Mouse (Mus musculus): ENCODE measurements around the gene Lcn6.
A peak's percentile ranks its signal among the peaks of the same experiment; 100 is the strongest.
"Not testable (repeated sequence)": the region's sequence is repeated elsewhere in the genome, so short reads cannot be mapped to it uniquely, and the experiment has no call there.

The Lcn6 gene

DNA sequence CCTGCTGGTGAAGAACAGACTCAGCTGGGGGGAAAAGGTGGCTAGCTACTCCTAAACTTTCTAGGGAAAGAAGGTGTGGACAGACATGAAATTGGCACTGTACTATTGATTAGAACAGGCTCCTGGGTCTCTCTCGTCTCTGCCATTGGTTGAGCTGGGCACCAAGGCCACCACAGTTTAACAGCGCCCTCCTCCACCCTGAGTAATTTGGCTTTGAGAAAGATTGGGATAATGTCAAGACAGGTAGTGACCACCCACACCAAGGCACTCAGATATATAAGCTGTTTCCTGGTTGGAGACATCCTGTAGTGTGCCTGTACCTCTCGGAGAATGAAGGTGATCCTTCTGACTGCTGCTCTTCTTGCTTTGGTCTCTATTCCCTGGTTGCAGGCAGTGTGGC is at the start of gene Lcn6:
TSS of gene Lcn6 (plus strand) at position 301 of the 400 bp plus-strand sequence.
- no peak for DNase-seq

DNA sequence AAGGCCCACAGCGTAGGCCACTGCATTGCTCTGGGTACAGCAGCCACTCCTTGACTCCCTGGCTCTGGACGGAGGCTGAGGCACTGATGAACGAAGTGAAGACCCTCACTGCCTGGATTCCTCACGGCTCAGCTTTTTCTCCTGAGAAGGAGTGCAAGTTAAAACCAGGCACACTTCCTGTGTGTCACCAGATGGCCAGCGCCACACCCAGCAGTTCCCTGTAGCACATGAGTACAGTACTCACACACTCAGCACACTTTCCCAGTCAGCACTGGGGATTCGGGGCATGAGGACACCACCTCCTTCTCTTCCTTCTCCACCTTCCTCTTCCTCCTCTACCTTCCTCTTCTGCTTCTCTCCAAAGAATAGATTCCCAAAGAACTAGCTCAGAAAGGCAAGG is 48.8 kb upstream of the Lcn6 start, which contains the start of gene Fcna:
TSS of gene Fcna (minus strand) at position 220 of the 400 bp plus-strand sequence.
- no peak for DNase-seq

DNA sequence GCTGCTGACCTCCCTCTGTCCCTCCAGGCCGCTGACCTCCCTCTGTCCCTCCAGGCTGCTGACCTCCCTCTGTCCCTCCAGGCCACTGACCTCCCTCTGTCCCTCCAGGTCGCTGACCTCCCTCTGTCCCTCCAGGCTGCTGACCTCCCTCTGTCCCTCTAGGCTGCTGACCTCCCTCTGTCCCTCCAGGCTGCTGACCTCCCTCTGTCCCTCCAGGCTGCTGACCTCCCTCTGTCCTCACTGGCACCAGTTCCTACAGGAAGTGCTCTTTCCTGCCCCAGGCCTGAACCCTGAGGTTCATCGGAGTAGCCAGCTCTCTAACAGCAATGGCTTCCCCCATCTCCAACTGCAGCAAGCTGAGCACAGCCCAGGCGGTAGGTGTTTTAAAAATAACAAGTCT is 47.8 kb upstream of the Lcn6 start:
- DNase-seq: peak; percentile 16 to 26

DNA sequence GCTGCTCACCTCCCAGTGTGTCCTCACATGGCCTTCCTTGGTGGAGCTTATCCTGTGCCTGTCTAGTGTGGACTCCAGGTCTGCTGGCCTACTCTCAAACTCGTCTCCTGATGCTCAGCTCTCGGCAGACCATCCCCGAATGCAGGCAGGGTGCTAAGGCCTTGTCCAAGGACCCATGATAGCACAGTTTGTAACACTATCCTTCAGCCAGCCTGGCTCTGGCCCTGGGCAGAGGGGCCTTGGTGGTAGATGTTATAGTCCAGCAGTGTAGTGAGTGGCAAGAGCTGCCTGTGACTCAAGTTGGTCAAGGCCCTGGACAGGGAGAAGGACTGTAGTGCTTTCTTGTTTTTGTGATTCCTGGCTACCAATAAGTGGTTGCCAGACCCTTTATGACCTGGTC is 43.0 kb upstream of the Lcn6 start:
- no peak for DNase-seq

DNA sequence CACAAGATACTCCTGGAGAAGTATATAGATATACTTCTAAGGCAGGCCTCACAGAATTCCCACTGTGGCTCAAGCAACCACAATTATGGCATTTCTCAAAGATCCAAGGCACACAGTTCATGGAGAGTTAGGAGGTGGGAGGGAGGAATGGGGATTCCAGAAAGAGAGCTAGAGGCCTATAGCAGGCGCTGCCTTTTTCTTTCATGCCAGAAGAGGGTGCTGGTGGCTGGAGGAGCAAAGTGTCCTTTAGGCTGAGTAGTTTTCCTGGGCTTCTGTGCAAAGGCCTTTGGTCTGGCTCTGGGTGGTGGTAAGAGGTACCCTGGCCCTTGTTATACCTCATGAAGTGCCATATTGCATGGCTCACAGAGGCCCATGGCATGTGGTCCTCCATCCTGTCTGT is 42.5 kb upstream of the Lcn6 start:
- DNase-seq: no peak

DNA sequence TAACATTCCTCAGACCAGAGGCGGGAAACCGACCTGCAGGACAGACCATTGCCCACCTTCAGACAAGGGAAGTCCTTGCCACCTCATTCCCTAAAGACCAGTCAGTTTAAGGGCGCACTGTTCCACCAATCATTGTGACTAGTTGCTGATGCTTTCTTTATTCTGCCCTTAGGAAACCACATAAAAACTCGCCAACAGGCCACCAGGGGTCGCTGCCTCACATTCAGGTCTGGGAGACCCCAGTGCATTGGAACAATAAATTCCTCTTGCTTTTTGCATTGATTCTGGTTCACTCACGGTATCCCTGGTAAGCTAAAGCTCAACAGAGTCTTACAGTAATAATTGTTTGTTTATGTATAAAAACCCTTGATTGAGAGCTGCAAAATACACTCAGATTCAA is 36.7 kb upstream of the Lcn6 start:
- peak; percentile 75 to 76 for DNase-seq

DNA sequence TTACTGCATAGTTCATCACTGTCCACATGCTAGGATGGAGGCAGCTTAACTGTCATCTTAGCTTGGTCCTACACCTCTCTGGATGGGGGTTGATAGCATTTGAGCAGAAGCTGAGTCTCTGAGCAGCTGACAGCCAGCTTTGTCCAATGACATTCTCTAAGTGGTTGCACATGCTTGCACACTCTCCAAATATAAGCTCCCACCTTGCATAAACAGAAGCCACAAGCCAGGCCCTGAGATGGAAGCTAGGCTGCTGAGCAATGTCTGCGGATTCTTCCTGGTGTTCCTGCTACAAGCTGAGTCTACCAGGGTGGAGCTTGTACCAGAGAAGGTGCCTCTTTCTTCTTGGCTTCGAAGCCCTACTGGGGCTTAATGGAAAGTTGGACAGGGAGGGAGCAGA is 23.7 kb upstream of the Lcn6 start, which contains the start of gene Lcn8:
TSS of gene Lcn8 (plus strand) at position 219 of the 400 bp plus-strand sequence.
- no peak for DNase-seq

DNA sequence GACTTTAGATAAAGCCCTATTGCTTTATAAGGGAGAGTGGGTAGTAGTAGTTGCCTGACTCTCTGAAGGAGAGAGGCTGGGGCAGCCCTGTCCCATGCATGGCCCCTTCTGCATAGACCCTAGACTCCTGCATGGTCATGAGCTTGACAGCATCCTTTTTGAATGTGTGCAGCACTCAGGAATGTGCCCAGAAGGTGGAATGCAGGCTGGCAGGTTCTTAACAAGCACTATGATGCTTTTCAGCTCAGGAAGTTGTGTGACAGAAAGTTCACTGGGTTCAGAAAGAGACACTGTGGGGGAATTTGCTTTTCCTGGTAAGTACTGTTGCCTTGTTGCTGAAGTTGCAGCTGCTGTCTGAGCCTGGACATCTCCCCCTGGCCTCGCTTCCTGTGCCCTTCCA is 22.1 kb upstream of the Lcn6 start:
- DNase-seq: no peak

DNA sequence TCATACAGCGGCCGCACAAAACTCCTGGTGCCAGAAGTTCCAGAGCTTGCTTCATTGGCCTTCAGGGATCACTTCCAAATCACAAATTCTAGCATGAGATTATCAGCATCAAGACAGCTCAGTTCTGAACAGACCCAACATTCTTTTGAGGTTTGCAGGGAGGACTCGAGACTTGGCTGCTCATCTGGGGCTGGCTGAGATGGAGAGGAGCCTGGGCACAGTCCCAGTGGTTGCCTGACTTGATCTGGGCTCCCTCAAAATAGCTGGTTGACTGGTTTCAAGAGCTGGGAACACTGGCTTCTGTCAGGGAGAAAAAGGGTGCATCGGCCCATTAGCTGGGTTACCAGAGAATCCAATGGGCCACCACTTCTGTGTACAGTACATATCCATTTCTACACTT is 19.9 kb upstream of the Lcn6 start:
- DNase-seq: no peak

DNA sequence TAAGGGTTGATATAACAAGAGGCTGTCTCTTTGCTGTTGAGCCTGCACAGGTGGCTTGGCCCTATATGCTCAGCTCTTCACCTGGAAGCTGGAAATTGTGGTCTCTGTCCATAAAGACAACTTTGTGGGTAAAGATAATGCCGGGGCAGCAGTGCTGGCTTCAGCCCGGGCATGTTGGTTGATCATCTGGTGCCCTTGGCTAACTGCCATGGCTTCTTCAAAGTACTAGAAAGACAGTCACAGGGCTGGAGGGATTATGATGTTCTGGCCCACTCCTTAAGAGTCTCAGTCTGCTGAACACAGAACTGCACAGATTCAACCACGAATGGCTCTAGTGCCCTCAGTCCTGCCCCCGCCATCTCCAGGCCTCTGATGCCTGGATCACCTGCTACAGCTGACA is 19.3 kb upstream of the Lcn6 start:
- no peak for DNase-seq

DNA sequence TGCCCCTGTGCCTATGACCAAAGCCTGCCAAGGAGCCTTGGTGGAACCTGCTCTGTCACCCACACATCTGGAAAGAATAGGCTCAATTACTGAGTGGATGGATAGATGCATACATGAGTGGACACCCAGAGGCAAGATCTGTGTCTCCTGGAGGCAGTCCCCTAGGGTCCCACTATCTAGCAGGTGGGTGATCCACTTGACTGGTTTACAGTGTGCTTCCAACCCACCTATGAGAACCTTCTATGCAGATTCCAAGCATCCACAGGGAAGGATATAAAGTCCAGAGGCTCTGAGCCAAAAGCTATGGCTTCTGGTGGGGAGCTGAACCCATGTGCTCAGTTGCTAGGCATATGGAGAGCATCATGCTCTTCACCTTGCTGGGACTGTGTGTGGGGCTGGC is 18.9 kb upstream of the Lcn6 start, which contains the start of gene Lcn5:
TSS of gene Lcn5 (plus strand) at position 301 of the 400 bp plus-strand sequence.
- DNase-seq: no peak

DNA sequence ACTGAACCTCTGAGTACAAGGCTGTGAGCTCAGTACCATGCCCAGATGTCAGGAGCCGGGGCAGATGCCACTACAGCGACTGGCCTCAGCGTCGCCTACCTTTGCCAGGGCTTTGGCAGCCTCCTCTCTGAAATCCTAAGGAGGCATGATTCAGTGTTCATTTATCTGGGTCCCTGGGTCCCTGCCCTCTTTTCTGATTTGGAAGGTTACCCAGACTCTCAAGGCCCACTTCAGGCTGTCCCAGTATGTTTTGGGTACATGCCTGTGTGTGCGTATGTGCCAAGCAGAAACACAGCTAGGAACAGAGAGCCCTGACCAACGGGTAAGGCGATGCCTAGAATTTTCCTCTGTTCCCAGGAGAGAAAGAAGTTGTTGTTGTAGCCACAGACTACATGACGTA is 16.3 kb upstream of the Lcn6 start:
- no peak for DNase-seq

DNA sequence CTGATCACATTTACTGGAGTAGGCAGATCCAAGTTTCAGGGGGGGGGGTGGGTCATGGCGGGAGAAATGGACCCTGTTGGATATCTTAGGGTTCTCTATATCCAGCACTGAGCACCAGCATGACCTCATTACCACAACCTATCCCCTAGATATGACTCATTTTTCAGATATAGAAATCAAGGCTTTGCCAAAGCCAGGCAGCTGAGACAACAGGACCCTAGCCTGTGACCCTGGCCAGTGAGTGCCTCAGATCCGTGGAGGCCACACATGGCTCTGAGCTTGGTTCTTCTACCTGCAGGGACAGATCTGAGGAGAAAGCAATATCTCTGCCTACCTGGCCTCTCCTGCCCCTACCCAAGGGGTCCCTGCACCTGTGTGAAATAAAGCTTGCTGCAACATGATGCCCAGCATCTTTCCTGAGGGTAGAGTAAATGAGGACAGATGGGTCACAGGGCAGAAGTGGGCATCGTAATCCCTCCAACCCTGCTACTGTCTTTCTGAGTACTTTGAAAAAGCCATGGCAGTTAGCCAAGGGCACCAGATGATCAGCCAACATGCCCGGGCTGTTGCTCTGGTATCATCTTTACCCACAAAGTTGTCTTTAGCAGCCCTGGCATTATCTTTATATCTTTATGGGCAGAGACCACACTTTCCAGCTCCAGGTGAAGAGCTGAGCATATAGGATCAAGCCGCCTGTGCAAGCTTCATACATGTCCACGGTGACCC is 15.2 kb upstream of the Lcn6 start:
- no peak for DNase-seq

DNA sequence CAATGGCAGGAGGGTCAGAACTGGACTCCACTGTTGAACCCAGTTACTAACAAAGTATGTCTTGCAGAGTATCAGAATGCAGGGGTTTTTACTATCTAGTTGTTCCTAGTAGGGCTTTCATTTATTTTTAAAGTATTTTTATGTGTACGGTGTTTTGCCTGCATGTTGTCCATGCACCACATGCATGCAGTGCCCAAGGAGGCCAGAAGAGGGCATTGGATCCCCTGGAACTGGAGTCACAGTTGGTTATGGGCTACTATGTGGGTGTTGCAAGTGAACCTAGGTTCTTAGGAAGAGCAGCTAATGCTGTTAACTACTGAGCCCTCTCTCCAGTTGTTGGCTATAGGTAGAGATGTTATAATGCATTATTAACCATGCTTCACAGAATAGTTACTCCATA is 13.1 kb upstream of the Lcn6 start:
- peak; percentile 77 to 79 for DNase-seq

DNA sequence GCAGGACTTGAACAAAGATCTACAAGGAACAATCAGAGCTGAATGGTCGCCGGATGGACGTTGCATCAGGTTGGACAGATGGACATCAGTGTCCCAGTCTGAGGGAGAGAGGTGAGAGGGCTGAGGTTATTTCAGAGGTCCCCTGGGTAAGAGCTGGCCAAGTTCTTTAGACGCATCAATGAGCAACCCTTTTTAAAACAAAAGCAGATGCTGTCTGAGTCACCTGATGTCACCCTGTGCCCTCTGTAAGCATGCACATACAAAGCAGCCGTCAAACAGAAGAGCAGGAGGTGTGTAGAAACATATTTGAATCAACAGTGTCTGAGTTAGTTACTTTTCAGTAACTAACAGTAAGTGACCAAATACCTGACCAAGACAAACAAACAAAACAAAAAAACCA is 12.5 kb upstream of the Lcn6 start:
- DNase-seq: no peak

DNA sequence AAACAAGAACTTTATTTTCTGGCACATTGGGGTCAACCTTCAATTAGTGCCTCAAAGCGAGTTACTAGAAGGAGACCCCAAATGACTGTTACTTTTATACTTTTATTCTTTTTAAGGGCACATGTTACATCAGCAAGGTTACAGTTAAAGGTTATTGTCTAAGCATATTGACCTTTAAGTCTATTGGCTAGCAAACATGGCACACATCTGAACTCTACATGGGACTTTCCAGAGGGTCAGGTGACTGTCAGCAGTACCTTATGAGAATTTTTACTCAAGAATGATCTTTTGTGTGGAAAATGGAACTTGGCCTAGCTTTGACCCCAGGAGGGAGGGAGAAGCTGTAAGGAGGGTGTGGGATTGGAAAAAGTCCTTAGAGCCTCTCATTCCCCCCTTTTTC is 10.1 kb upstream of the Lcn6 start:
- DNase-seq: no peak

DNA sequence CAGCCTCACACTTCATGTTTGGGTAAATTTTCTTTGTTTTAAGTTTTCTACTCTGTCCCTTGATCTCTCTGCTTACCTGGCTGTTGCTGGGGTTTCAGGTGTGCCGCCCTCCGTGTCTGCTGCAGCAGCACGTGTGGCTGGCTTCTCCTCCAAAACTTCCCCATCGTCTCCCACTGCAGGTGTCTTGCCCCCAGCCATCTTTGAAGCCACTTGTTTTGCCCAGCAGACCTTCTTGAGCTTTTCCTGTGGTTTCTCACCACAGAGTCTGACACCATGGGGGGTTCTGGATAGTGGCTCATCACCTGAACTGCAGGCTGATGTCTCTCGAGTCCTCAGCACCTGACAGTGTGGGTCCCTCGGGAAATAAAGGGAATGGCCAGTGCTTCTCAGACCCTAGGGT is 3.0 kb downstream of the Lcn6 start:
- no peak for DNase-seq

DNA sequence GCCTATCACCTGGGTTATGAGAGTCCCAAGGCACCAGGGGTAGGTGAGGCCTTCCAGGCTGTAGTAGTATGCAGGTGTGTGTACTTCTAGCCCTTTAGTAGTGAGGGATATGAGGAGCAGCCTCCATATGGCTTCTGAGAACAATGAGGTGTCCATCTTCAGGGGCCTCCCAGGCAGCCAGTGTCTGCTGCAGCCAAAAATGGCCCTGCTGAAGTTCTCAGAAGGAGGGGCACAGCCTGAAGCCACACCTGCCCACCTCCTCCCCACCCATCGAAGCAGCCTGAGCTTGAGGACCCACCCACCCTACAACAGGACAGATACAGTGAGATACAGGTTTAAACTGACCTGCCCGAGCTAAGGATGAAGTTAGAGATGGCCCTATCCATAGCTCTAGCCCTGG is 5.8 kb downstream of the Lcn6 start, which contains the start of gene Lcn10:
TSS of gene Lcn10 (plus strand) at position 301 of the 400 bp plus-strand sequence.
- DNase-seq: no peak

DNA sequence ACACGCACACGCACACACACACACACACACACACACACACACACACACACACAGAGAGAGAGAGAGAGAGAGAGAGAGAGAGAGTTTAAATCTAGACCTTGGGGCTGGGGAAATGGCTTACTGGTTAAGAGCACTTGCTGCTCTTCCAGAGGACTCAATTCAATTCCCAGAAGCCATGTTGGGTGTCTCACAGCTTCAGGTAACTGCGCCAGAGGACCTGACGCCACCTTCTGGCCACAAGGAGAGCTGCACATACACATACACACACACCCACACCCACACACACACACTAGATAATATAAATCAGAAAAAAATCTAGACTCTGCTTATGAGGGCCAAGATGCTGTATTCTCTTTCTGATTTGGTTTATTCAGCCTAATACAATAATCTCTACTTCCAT is 10.4 kb downstream of the Lcn6 start:
- DNase-seq: no peak

DNA sequence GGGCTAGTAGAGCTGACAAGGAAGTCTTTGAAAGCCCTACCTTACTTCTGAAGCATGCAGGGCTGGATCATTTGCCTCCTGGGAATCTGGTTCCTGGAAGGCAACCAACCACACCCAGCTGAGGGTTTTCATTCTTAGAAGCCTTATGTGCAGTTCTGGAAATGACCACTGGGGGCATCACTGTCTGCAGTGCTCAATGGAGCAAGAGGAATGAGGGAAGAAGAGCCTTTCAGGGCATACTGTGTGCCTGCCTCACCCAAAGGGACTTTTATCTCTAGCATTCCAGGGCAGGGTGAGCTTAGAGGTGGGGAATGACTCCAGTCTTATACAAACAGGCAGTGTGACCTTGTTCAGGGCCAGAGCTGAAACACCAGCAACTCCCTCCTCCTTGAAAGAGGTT is 18.0 kb downstream of the Lcn6 start:
- peak; percentile 78 to 80 for DNase-seq

DNA sequence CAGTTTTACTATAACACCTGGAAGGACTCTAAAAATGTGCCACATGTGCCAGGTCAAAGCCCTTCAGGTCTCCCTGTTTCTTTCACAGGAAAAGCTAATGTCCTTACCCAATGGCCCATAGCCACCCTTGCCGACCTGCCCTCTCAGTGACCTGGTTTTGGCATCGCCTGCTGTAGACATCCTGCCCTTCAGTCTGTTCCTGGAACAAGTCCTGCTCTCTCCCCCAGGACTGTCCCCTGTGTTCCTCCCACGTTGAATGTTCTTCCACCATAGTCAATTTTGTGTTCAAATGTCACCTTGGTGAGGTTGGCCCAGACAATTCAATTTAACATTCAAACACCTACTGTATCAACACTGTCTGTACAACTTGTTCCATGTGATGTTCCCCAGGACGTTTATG is 20.4 kb downstream of the Lcn6 start:
- no peak for DNase-seq

DNA sequence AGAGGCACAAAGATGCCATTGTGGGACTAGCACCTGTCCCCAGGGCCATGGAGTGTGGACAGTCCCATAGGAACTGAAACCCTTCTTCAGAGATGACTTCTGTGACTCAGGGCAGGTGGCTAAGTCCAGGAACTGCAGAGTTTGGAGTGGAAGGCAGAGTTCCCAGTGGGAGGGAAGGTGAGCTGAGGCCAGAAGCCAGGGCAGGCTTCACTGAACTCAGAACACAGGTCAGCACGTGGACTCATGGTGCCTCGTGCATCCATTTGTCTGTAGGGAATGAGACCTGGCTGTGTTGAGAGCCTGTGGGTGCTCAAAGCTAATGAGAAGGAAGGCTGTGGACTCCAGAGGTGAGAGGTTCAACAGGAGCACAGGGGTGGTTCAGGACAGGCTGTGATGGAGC is 22.1 kb downstream of the Lcn6 start:
- no peak for DNase-seq

DNA sequence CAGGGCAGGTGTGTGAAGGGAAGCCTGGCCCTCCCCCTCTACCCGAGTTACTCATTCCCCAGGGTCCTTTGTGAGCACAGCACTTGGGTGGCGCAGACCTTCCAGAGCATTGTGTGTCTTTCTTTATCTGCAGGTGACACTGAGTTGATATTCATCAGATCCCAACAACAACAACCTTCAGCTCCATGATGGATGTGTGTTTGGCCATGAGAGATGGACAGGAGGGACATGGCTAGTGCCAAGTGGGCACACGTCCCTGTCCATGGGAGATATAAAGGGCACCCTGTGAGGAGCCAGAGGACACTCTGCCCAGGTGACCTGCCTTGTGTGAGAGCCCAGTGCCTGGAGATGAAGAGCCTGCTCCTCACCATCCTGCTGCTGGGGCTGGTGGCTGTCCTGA is 23.2 kb downstream of the Lcn6 start, which contains the start of gene Obp2a:
TSS of gene Obp2a (plus strand) at position 301 of the 400 bp plus-strand sequence.
- DNase-seq: not testable (repeated sequence)

DNA sequence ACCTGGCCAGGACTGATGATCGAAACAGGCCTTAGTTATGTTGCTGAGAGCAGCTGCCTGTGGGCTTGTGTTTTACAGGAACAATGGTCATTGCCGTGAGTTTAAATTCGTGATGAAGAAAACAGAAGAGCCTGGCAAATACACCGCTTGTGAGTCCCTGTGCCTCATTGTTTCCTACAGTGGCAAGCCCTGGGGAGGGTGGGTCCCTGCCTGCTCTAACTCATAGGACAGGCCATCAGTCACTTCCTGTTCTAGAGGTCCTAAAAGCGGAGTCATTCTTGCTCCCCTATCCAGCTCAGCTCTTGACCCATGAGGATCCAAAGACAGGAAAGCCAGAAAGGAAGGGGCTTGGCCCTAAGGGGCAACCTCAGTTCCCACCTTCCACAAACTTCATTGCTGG is 24.4 kb downstream of the Lcn6 start:
- DNase-seq: no peak

DNA sequence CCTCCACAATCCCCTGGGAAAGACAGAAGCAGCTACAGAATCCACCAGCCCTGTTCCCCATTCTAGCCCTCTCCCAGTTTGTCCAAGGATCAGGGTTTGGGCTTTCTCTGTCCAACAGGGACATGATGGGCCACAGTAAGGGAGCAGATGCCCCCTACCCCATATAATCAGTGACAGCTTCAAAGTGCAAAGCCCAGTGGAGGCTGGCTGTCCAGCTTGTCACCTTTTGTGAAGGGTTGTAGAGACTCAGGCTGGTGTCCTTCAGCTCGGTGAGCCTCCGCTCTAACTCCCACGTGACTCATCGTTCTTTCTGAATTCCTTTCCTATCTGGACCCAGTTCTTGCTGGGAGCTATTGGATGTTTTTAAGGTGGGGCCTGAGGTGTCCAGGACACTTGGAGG is 27.1 kb downstream of the Lcn6 start:
- DNase-seq: no peak
